Mouse (Mus musculus) ES-Bruce4 (cell line): ENCODE measurements around the gene Dclre1b. TPM values are rescaled to one million over a fixed set of nuclear protein-coding genes. Genes with fewer than 3 reads are reported as not detected.

Experiments
- H3K27ac ChIP-seq: 2 replicates; pipeline ENCODE4 v1.5.1; 2012; ENCODE audit warnings: low read length, inconsistent platforms; ENCODE audit not compliant: insufficient read depth
- H3K27me3 ChIP-seq: 2 replicates; pipeline ENCODE4 v1.6.1; 2012; ENCODE audit warnings: mild to moderate bottlenecking, low read length, inconsistent platforms; ENCODE audit not compliant: control insufficient read depth, poor library complexity, insufficient read depth, severe bottlenecking
- H3K36me3 ChIP-seq: 2 replicates; pipeline ENCODE4 v1.6.1; 2012; ENCODE audit warnings: inconsistent platforms, mild to moderate bottlenecking, low read length, moderate library complexity; ENCODE audit not compliant: control insufficient read depth, poor library complexity, insufficient read depth, severe bottlenecking
- H3K4me1 ChIP-seq: one replicate; pipeline ENCODE4 v1.8.1; 2011; ENCODE audit warnings: low read length; ENCODE audit not compliant: control insufficient read depth, insufficient read depth
- H3K4me3 ChIP-seq: 2 replicates; pipeline ENCODE4 v1.5.1; 2011; ENCODE audit warnings: low read depth, mild to moderate bottlenecking, low read length
- H3K9ac ChIP-seq: 2 replicates; pipeline ENCODE4 v1.6.1; 2012; ENCODE audit warnings: low read depth, mild to moderate bottlenecking, inconsistent platforms; ENCODE audit not compliant: poor library complexity, severe bottlenecking
- H3K9me3 ChIP-seq: replicated peaks from 2 replicates; pipeline ENCODE4 v1.6.1; 2012; ENCODE audit warnings: mild to moderate bottlenecking, low read length, inconsistent platforms; ENCODE audit not compliant: control insufficient read depth, poor library complexity, insufficient read depth, severe bottlenecking
- CTCF ChIP-seq: IDR thresholded peaks from one replicate; pipeline ENCODE4 v1.8.1; 2011; ENCODE audit warnings: low read depth, low read length
- EP300 ChIP-seq: IDR thresholded peaks from 2 replicates; pipeline ENCODE4 v1.6.1; 2011; ENCODE audit warnings: low read depth, low read length; ENCODE audit not compliant: insufficient read depth
- POLR2A ChIP-seq: IDR thresholded peaks from one replicate; pipeline ENCODE4 v1.8.1; 2011; ENCODE audit warnings: low read length; ENCODE audit not compliant: insufficient read depth
- polyA plus RNA-seq: library from polyadenylated mRNA; stranded (reverse); fragments of >200 nt; gene quantifications from 2 replicates; pipeline ENCODE4 v1.2.4, GENCODE M21; 2011; ENCODE audit warnings: low read depth; ENCODE audit not compliant: missing spikeins, insufficient read depth, insufficient read length

Dclre1b gene
- polyA plus RNA-seq, 1 experiment = 9.3 TPM

DNA sequence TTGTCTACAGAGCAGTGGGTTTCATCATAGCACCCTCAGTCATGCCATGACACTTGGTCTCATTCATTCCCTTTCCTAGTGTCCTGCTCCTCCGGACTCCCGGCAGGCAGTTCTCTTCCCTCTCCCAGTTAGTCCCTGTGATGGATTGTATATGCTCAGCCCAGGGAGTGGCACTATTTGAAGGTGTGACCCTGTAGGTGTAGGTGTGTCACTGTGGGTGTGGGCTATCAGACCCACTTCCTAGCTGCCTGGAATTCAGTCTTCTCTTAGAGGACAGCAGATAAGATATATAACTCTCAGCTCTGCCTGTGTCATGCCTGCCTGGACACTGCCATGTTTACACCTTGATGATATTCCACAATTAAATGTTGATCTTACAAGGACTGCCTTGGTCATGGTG lies 52.3 kb downstream of the Dclre1b start:
- H3K9me3 ChIP-seq = no peaks in the 10 kb centered on the region
- H3K27me3 ChIP-seq = no peaks in the 10 kb centered on the region
- no peak for TF ChIP-seq EP300
- TF ChIP-seq CTCF = no peak
- no peak for TF ChIP-seq POLR2A
- H3K4me3 ChIP-seq = no peak overlapping the region
- peaks cover 23% of the 10 kb centered on the region for H3K36me3 ChIP-seq
- no peak overlapping the region for H3K27ac ChIP-seq
- no peak overlapping the region for H3K9ac ChIP-seq
- no peaks in the 10 kb centered on the region for H3K4me1 ChIP-seq

DNA sequence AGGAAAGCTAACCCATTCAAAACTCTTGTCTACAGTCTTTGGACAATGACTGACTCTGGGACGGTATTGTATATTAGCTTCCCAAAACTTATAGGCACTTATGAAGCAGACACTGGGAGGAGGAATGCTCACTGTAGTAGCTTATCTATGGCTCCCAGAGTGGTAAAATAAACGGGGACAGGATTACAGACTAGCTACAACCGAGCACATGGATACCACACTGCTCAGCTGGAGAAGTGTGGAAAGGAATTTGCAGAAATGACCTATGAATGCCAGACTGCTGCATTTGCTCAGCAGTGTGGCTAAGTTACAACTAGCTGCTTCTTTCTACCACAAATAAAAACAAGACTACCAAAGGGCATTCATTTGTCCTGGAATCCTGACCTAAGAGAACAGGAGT lies 53.9 kb downstream of the Dclre1b start:
- Histone ChIP-seq H3K4me1 (no peaks in the 10 kb centered on the region), H3K4me3 (no peak overlapping the region), H3K36me3 (peaks cover 23% of the 10 kb centered on the region), H3K27ac (no peak overlapping the region), H3K9ac (no peak overlapping the region), H3K9me3 (no peaks in the 10 kb centered on the region), H3K27me3 (no peaks in the 10 kb centered on the region)
- TF ChIP-seq POLR2A (no peak), CTCF (no peak), EP300 (no peak)

DNA sequence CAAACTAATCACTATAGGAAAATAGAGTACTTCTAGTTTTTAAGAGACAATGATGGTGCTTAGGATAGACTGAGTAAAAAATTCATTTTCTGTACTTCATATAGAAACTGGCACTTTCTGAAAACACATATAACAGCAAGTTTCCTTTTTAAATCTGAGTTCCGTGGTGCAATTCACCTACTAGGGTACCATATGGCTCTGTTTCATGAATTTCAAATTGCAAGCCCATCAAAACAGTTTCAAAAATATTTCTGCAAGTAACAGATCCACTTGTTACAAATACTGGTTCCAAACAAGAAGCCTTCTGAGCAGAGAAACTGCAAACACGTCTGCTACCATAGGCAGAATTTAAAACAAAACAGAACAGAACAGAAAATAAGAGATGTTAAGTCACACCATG lies 57.7 kb downstream of the Dclre1b start:
- Histone ChIP-seq H3K9ac (no peak overlapping the region), H3K27ac (no peak overlapping the region), H3K4me1 (no peaks in the 10 kb centered on the region), H3K36me3 (peaks cover 32% of the 10 kb centered on the region), H3K9me3 (no peaks in the 10 kb centered on the region), H3K4me3 (no peak overlapping the region), H3K27me3 (no peaks in the 10 kb centered on the region)
- TF ChIP-seq POLR2A (no peak), CTCF (no peak), EP300 (no peak)

Other genes with a start within 250 kb of the Dclre1b start
- gene Syt6, start 234.2 kb downstream of the Dclre1b start, polyA plus RNA-seq = not detected in 2 replicates
- gene Atg4a-ps, start 163.4 kb downstream of the Dclre1b start, polyA plus RNA-seq = 1.2 and 1.8 TPM in 2 replicates
- gene Olfml3, start 71.4 kb downstream of the Dclre1b start, polyA plus RNA-seq = 0.61 and 0.87 TPM in 2 replicates
- gene Gm10964, start 70.1 kb downstream of the Dclre1b start, polyA plus RNA-seq = not detected in 2 replicates
- 52.3 and 55.9 TPM in 2 replicates for gene Hipk1, start 17.9 kb downstream of the Dclre1b start, polyA plus RNA-seq
- gene Ap4b1, start 76 bp upstream of the Dclre1b start, polyA plus RNA-seq = 14.6 and 15.6 TPM in 2 replicates
- not detected in 2 replicates for gene Gm43064, start 129 bp upstream of the Dclre1b start, polyA plus RNA-seq
- 0.91 TPM in 1 of 2 replicates, not detected in the other for gene Bcl2l15, start 23.2 kb upstream of the Dclre1b start, polyA plus RNA-seq
- 1.6 TPM in 1 of 2 replicates, not detected in the other for gene Ptpn22, start 50.4 kb upstream of the Dclre1b start, polyA plus RNA-seq
- gene Rsbn1, start 104.7 kb upstream of the Dclre1b start, polyA plus RNA-seq = 20.8 and 22.2 TPM in 2 replicates
- 21.8 TPM in 2 replicates for gene Phtf1, start 158.7 kb upstream of the Dclre1b start, polyA plus RNA-seq